Mouse (Mus musculus) layer of hippocampus, postnatal 14 days (tissue): ENCODE measurements around the gene Cln3. TPM values are rescaled to one million over a fixed set of nuclear protein-coding genes. Genes with fewer than 3 reads are reported as not detected.

ENCODE experiments used
- DNase-seq, 2 experiments: peaks; one replicate each; pipeline ENCODE4 v3.0.0; 2021 to 2022; ENCODE audit warnings: low spot score in 2 of 2, mixed read lengths in 1 of 2
- total RNA-seq, 2 experiments: library from RNA; stranded (reverse); gene quantifications; 2 replicates each; pipeline ENCODE4 v1.2.3; 2021

The Cln3 gene
- total RNA-seq, 2 experiments from 2014 or later = 24.3 to 28.3 TPM

DNA sequence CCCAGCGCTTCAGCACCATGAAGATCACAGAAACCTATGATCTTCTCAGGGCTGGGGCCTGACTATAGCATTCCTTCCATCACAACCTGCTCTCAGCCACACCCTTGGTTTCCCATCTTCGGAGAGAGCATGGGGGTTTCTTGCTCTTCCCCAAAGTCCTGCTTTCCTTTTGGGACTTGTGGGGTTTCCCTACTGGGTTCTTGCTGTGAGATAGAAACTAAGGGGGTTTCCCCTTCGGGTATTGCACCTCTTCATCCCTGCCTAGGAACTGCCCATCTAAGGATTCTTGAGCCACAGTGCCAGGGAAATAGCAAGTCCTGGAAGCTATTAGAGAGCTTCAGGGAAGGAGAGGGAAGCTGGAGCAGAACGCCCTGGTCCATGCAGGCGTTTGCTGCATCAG is 10.3 kb upstream of the Cln3 start:
- DNase-seq = no peak

DNA sequence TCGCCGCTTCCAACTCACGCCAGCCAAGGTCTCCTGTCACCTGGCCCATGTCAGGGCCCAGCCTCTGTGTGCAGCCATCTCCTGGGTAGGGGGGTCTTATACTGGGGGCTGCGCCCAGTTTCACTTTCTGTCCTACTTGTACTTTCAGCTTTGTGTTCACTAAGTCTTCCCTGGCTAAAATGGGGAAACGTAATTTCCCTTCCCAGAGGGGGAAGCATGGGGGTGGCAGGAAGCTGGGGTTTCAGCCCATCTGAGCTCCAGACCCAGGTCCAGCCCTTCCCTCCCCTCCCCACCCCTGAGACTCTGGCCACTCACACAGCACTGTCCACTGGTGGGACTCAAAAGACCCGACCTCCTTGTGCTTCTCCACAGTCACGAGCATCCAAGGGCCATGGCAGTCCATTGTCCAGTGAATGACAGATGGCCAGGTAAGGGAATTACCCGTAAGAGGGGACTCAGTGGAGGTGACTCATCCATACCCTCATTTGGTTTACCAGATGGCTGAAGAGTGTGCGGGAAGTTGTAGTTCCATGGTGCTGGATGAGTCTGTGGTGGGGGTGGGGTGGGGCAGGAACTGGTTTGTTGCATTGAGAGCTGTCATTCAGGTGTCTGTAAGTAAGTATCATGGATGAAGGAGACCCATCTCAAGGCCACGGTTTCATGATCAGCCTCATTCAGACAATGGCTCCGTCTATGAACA is 9.4 kb upstream of the Cln3 start, which contains the start of gene Il27:
Gene Il27, minus strand, starts transcription at position 80 of the 700 bp plus-strand sequence.
- no peak for DNase-seq

DNA sequence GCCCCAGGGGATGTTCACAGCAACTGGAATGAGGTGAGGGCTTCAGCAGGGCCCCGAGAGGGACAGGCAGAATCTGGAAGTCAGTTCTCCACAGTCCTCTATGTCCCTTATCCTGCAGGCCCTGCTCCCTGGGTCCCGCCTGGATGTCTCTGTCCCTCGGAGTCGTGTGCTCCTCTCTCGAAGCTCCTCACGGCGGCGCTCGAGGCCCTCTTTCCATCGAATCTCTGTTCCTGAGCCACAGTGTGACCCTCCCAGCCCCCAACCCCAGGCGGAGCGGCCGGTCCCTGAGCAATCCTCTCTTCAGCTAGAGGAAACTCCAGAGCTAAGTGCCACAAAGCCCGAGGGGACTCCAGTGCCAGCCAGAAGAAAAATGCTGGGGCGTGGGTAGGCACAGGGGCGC is 2.2 kb upstream of the Cln3 start:
- DNase-seq = peak; percentile 46 to 55

DNA sequence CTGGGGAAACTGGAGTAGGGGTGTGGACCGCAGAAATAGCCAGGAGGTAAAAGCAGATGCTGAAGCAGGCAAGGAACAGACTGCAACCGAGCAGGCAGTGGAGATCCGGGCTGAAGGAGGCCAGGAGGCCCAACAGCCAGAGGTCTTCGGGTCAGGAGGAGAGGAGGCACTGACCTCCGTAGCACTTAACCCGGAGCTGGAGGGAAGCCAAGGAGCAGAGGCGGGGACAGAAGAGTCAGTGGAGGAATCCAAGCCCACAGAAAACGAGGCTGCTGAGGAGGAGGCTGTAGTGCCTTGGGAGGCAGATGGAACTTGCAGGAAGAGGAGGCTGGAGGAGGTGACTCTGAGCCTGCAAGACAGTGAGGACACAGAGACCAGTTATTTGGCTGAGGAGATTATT is 1.2 kb upstream of the Cln3 start:
- DNase-seq = no peak

DNA sequence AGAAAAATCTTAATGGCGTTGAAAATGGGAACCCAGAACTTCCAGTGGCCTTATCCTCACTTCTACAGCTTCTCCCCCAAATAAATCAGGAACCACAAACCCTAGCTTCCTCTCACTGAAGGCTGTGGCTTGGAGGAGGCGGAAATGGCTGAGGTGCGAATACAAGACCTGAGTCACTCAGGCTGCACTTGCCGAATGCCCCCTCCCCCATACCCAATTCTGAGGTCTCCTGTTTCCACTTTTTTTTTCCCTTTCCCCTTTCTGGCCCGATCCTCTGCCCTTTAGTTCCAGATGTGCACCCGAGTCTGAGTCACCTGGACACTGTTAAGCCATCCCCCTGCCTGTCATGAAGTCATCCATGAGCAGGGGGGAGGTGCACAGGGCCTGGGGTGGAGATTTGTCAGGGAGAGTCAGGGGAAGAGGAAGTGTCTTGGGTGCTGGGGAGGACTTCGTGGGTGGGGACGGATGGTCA is 1.1 kb downstream of the Cln3 start, which contains the start of gene Apobr:
Gene Apobr, plus strand, starts transcription at position 437 of the 472 bp plus-strand sequence.
- no peak for DNase-seq

DNA sequence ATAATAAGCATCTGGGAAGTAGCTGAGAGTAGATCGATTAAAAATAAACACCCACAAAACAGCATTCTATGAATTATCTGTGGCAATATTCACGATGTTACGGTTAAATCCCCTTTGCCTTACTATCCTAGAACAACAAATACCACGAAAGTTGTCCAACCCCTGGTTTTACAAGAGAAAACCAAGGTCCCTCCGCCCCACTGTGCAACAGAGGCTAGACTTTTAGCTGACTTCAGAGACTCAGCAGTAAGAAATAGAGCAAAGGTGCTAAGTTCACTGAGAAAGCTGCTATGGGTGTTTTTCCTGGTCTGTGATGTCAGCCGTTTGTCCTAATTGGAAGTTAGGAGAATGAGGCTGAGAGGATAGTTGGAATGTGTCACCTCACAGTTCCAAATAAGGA is 1.9 kb downstream of the Cln3 start:
- DNase-seq = no peak

DNA sequence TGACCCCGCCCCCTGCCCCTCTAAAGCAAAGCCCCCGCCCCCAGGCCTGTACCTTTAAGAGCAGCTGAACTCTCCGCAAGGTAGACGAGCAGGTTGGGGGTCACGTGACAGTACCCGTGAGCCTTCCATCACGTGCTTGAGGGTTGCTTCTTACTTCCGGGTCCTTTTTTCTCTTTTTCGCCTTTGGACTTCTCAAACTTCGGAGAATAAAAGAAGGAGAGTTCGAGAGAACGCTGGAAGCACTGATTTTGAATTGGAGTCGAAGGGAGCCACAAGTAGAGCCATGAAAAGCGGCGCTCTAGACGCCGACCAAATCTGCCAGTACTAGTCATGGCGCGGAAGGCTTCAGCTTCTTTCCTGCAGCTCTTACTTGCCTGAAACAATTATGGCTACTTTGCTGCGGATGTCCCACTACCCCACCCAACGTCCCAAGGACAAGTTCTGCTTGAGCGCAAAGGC is 2.3 kb downstream of the Cln3 start:
- DNase-seq = peak; percentile 87 to 91

DNA sequence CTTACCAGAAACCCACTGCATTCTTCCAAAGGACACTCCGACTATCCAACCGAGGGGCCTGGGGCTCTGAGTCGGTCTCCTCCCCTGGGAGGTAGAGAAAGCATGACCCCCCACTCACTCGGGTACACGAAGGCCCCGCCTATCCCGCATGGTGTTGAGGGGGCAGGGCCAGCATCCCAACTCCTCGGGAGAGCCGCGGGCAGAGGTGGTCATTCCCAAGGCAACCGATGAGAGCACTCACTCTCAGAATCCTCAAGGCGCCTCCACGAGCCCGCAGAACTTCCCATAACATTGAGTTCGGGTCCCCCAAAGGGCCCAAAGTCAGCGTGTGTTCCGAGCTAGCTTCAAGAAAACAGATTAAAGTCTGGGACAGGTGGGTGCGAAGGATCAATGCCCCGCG is 2.9 kb downstream of the Cln3 start:
- no peak for DNase-seq

DNA sequence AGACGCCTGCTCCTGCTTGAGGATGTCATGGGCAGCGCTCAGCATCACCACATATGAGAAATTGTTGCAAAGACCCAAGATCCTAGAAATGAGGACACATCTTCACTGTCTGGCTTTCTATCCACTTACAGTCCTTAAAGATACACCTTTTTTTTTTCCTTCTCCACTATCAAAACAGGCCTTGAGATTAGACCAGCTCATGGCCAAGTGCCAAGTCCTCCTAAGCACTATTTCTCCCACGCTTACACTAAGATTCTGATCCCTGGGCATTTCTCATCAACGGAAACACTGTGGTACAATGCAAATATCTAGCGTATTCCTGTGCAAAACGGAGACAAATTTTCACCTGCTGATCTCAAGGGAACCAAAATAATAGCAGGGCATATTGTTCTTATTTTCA is 4.0 kb downstream of the Cln3 start:
- no peak for DNase-seq

DNA sequence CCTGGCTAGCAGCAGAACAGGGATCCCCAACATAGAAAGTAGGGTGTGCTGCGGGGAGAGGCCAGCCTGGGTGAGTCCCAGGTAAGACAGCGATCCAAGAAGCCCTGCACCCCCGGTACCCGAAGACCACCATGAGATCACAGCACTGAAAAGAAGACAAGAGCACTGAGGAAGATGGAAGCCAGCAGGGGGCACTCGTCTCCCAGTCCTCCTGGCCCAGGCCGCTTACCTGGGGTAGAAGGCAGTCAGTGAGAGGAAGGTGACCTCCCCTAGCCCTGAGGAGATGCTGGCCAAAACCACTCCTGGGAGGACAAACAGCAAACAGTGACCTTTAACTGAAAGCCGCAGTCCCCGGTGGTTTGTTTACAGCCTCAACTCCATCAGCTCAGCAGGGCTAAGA is 6.4 kb downstream of the Cln3 start:
- no peak for DNase-seq

DNA sequence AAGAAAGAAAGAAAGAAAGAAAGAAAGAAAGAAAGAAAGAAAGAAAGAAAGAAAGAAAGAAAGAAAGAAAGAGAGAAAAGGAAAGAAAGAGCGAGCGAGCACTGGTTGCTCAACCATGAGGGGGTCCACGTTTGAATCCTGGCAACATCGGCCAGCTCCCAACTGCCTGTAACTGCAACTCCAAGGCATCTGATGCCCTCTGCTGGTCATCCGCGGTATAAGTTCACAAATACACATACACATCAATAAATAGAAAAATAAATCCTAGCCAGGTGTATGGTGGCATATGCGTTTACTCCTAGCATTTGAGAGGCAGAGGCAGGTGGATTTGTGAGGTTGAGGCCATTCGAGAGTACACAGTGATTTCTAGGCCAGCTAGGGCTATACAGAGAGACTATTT is 8.7 kb downstream of the Cln3 start:
- DNase-seq = peak in 1 of 2 experiments; percentile 46

DNA sequence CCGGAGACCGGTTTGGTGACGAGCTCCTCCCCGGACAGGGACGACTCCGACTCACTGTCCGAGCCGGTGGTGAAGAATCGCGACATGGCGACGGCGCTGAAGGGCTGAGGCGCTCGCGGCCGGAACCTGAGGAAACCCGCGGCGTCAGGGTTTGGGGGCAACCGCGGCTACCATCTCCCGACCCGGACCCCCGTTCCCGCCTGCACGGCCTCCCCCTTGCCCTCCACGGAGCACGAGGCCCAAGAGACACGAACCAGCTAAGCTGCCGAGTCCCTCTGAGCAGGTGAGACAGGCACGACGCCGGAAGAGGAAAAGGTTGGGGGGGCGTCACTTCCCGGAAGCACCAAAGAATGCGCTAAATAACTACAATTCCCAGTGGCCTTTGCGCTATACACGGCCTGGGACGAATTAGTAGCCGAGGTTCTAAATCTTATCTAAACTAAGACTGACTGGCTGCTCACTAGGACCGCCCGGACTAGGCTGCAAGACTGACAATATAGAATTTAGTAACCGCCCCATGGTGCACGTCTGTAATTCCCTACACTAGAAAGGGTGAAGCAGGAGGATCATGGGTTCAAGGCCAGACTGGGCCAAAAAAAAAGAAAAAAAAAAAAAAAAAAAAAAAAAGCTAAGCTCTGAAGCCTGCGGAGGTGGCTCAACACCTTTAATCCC is 19.4 kb downstream of the Cln3 start, which contains the start of gene Eif3c:
Gene Eif3c, minus strand, starts transcription at position 318 of the 672 bp plus-strand sequence.
- DNase-seq = peak; percentile 79 to 90

DNA sequence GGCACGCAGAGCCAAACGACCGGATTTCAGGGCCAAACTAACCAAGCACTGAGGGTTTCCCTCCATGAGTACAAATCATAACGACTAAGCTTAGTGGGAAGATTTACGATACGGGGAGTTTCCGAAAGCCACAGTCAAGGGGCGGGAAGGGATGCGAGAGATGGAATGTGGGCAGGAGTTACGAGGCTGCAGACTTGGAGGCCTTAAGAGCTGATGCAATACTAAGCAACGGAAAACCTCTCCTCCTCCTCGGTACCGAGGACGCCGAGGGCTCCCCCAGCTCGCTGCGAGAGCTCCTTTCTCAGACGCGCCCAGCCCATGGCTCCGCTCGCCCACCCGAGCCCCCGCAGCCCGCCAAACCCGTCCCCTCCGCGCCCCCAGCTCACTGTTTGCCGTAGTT is 19.9 kb downstream of the Cln3 start:
- DNase-seq = no peak

DNA sequence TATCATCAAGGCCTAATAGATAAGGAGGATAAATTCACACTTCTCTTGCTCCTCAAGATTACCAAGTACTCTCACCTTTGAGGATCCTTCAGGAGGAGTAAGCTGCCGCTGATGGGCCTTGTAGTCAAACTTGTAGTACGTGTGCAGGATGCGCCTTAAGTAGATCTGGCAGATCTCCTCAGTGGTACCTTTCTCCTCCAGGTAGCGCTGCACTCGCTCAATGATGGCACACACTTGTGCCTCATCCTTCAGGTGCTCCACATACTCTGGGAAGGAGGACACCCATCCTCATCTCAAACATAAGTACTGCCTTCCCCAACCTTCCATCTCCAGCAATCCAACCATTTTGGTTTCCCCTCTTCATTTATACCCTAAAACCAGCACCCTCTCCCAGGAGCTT is 29.0 kb downstream of the Cln3 start:
- DNase-seq = no peak

DNA sequence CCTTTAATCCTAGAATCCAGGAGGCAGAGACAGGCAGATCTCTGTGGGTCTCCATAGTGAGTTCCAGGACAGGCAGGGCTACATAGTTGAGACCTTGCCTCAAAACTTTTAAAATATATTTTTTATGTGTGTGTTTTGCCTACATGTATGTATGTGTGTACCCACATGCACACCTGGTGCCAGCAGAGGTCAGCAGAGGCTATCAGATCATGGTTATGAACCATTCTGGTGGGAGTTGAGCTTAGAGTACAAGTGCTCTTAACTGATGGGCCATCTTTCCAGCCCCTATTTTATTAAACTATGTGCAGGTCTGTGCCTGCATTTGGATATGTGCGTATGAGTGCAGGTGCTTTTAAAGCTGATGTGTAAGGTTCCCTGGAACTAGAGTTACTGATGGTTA is 30.8 kb downstream of the Cln3 start:
- DNase-seq = no peak

DNA sequence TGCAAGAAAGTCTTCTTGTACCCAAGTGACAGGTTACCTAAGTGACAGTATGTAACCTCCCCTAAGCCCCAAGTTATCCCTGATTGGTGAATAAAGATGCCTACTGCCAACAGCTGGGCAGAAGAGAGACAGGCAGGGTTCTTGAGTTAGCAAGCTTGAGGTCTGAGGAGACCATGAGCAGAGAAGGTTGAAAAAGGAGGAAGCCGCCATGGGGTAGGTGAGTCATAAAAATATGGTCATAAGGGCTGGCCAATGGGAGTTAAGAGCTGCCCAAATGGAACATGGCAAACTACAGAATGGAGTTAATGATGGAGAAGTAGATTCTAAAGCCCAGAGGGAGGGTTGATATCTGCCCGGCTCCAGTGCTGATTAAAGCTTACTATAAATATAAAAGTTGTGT is 40.0 kb downstream of the Cln3 start:
- DNase-seq = no peak

DNA sequence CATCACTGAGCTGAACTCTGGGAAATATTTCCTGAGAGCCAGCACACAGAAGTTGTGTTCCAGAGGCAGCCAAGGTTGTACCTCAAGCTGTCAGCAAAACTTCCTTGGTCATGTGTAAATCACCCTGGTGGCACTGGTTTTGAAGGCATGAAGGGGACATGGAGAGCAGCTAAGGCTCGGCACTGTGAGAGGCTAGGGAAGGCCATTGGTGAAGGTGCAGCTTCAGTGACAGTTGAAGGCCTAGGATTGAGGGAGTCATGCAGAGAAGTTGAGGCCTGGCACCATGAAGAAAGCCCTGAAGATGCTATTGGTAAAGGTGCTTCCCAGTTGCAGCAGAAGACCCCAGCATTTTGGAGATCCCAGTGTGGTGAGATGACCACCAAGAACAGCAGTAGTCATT is 44.0 kb downstream of the Cln3 start:
- no peak for DNase-seq

DNA sequence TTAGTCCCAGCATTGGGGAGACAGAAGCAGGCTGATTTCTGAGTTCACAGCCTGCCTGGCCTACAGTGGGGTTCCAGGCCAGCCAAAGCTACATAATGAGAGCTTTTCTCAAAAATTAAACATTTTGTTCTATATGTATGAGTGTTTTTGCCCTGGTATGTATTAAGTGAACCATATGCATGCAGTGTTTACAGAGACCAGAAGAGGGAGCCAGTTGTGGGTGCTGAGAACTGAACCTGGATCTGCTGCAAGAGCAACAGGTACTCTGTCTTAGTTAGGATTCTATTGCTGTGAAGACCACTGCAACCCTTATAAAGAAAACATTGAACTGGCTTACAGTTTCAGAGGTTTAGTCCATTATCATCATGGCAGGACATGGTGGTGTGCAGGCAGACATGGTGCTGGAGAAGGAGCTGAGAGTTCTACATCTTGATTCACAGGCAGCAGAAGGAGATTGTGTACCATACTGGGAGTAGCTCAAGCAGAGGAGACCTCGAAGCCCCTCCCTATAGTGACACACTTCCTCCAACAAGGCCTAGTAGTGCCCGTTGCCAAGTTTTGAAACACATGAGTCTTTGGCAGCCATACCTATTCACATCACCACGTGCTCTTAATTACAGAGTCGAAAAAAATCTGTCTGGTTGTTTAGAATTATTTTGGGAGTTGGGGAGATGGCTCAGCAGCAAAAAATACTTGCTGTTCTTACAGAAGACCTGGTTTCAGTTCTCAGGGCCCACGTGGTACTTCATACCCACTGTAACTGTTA is 47.6 kb downstream of the Cln3 start:
- DNase-seq = peak in 1 of 2 experiments; percentile 55

DNA sequence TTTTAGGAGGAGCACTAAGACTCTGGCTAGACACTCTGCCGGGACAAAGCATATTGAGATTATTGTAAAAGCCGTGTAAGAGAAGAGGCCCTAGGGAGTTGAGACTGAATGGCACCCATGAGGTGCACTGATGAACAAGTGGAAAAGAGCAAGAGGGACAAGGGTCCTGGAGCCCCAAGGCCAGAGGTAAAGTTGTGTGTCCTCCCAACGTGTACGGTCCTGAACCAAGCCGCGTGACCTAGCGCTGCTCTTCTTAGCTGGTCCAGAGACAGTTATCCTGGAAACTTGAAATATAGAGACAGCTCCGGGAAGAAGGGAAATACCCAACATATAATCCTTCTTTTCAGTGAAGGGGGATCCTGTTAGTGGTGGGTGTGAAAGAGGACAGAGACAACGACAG is 49.2 kb downstream of the Cln3 start:
- no peak for DNase-seq

DNA sequence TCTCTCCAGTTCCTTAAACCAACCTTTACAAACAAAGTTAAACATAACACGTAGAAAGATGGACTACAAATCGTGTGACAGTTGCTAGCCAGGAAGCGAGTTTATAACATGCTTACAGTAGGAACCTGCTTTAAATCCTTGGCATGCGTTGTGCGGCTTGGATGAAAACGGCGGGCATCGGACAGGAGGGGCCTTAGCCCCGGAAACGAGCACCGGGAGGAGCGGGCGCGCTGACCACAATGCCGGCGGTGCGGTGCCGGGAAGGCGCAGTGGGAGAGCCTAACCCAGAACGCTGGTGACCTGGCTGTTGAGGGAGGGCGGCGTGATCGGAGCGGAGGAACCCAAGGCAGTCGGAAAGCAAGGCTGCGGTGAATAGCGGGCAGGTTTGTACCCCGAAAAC is 49.9 kb downstream of the Cln3 start:
- DNase-seq = no peak

DNA sequence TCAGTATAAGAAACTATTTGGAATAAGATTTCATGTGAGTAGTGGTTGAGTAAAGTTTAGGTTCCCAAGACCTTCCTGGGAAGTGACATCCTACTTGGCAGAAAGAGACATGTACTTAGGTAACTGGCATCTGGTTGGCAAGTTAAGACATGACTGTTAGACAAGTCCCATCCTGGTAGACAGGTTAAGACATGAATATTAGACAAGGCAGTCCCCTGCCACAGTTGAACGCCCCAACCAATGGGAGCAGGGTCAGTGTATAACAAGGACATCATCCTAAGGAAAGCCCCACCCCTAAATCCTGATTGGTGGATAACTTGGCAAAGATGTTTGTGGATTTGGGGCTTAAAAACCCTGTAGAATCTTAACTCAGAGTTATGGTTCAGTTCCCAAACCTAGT is 52.2 kb downstream of the Cln3 start:
- DNase-seq = no peak

DNA sequence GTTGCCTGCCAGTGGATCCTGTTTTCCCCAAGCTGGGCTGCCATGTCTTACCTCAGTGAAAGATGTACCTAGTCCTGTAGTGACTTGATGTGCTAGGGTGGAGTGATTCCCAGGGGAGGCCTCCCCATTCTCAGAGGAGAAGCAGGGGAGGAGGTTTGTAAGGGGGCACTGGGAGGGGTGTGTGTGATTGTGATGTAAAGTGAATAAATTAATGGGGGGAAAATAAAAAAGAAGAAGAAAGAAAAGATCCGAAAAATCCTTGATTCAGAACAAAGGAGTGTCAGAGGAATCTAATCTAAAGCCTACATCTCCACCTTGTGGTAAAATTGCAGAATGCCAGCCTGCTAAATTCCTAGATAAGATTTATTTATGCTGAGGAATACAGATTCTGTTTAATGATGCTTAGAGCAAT is 57.4 kb downstream of the Cln3 start:
- peak; percentile 39 to 73 for DNase-seq
